Mouse (Mus musculus): ENCODE data around the gene Rnaseh2a. TPM values are rescaled to one million over a fixed set of nuclear protein-coding genes. Genes with fewer than 3 reads are reported as not detected.
A peak's percentile ranks its signal among the peaks of the same experiment; 100 is the strongest.

Gene Rnaseh2a
- total and polyA plus RNA-seq, 3 experiments, result 105 to 109 TPM; not detected in 1

GRCm38 (mm10) chr8:84985684-84986378 is 16.3 kb upstream of the Rnaseh2a start (continued):
- TF ChIP-seq GABPA (IDR thresholded peaks at IDR 0.05; ENCODE audit: low read depth, low read length) (no peak), ZMIZ1 (IDR thresholded peaks at IDR 0.05; ENCODE audit: low read depth, low read length) (0 out of 2 replicates have a peak, but pooled peaks have one; percentile 44), BHLHE40 (IDR thresholded peaks at IDR 0.05; ENCODE audit: borderline replicate concordance, low read depth, low read length) (0 out of 2 replicates have a peak, but pooled peaks have one; percentile 18), MAZ (IDR thresholded peaks at IDR 0.05; ENCODE audit: low read depth, low read length) (peak; percentile 89), CTCF (IDR thresholded peaks at IDR 0.05 in 2 of 3, conservative IDR thresholded peaks at IDR 0.05 in 1 of 3; ENCODE audit: control insufficient read depth in 1 of 3, insufficient read depth in 1 of 3, low read depth in 2 of 3, low read length in 3 of 3, poor library complexity in 1 of 3, severe bottlenecking in 1 of 3) (no peak), GATA1 (IDR thresholded peaks at IDR 0.05; ENCODE audit: low read depth, low read length) (no peak), SIN3A (IDR thresholded peaks at IDR 0.05; ENCODE audit: low read length) (peak; percentile 89), CHD1 (IDR thresholded peaks at IDR 0.05; ENCODE audit: low read depth, low read length) (no peak), ELF1 (IDR thresholded peaks at IDR 0.05; ENCODE audit: low read depth, low read length) (peak; percentile 43; the same call in 1 of the 2 replicates), MXI1 (IDR thresholded peaks at IDR 0.05; ENCODE audit: low read depth, low read length) (peak; percentile 96), TBP (IDR thresholded peaks at IDR 0.05; ENCODE audit: low read depth, low read length) (no peak; the same call in 1 of the 2 replicates), MEF2A (IDR thresholded peaks at IDR 0.05; ENCODE audit: extremely low read depth, insufficient replicate concordance, low read depth, low read length, poor library complexity, severe bottlenecking) (0 out of 2 replicates have a peak, but pooled peaks have one; percentile 26), UBTF (IDR thresholded peaks at IDR 0.05; ENCODE audit: borderline replicate concordance, insufficient read depth, low read depth, low read length) (no peak), SMC3 (IDR thresholded peaks at IDR 0.05; ENCODE audit: low read depth, low read length) (no peak), HCFC1 (IDR thresholded peaks at IDR 0.05; ENCODE audit: low read depth, low read length) (peak; percentile 27), RCOR1 (IDR thresholded peaks at IDR 0.05; ENCODE audit: low read depth, low read length) (no peak), POLR2A (IDR thresholded peaks at IDR 0.05; ENCODE audit: control insufficient read depth in 1 of 2, insufficient read depth in 1 of 2, low read depth in 1 of 2, low read length in 2 of 2, poor library complexity in 1 of 2) (peak; percentile 18 to 70), ETS1 (IDR thresholded peaks at IDR 0.05; ENCODE audit: low read depth, low read length) (peak; percentile 46; the same call in 1 of the 2 replicates), KAT2A (conservative IDR thresholded peaks at IDR 0.05; ENCODE audit: low read depth, low read length) (no peak; the same call in 1 of the 2 replicates)

GRCm38 (mm10) chr8:84985049-84985683 is 15.6 kb upstream of the Rnaseh2a start:
- H3K4me1 ChIP-seq (ENCODE audit: control insufficient read depth in 1 of 2, insufficient read depth in 2 of 2, low read length in 2 of 2), result peaks cover 11 to 61% of the 10 kb centered on the region in 2 experiments
- H3K79me2 ChIP-seq (ENCODE audit: control insufficient read depth, insufficient read depth, low read length, poor library complexity), result peaks cover 6% of the 10 kb centered on the region; the same call in 1 of the 2 replicates
- no peaks in the 10 kb centered on the region for H3K9me3 ChIP-seq (replicated peaks; ENCODE audit: insufficient read depth, low read length)
- peak overlapping the region; percentile 61 to 65 for H3K4me3 ChIP-seq (ENCODE audit: control insufficient read depth in 1 of 2, insufficient read depth in 1 of 2, low read depth in 2 of 2, low read length in 2 of 2)
- peak overlapping the region; percentile 91 for H3K27ac ChIP-seq (ENCODE audit: control insufficient read depth, low read depth, low read length)
- 0 out of 2 replicates have a peak, but pooled peaks have one; percentile 11 for TF ChIP-seq BHLHE40 (IDR thresholded peaks at IDR 0.05; ENCODE audit: borderline replicate concordance, low read depth, low read length)
- no peak for TF ChIP-seq KAT2A (conservative IDR thresholded peaks at IDR 0.05; ENCODE audit: low read depth, low read length)
- TF ChIP-seq POLR2A (IDR thresholded peaks at IDR 0.05; ENCODE audit: control insufficient read depth in 1 of 2, insufficient read depth in 1 of 2, low read depth in 1 of 2, low read length in 2 of 2, poor library complexity in 1 of 2), result no peak; a peak in 1 of 4 replicates
- no peak for TF ChIP-seq ELF1 (IDR thresholded peaks at IDR 0.05; ENCODE audit: low read depth, low read length)
- no peak for TF ChIP-seq MAFK (IDR thresholded peaks at IDR 0.05; ENCODE audit: borderline replicate concordance, low read depth, low read length)
- no peak for TF ChIP-seq TAL1 (IDR thresholded peaks at IDR 0.05; ENCODE audit: low read length)
- no peak for TF ChIP-seq JUND (IDR thresholded peaks at IDR 0.05; ENCODE audit: low read depth, low read length)
- no peak for TF ChIP-seq TCF12 (IDR thresholded peaks at IDR 0.05; ENCODE audit: low read depth, low read length)
- TF ChIP-seq MYC (IDR thresholded peaks at IDR 0.05; ENCODE audit: low read depth, low read length), result no peak
- TF ChIP-seq TBP (IDR thresholded peaks at IDR 0.05; ENCODE audit: low read depth, low read length), result peak; percentile 59; the same call in 1 of the 2 replicates
- TF ChIP-seq ZC3H11A (IDR thresholded peaks at IDR 0.05; ENCODE audit: low read depth, low read length), result no peak
- no peak for TF ChIP-seq MYB (IDR thresholded peaks at IDR 0.05; ENCODE audit: low read depth, low read length)
- TF ChIP-seq USF1 (IDR thresholded peaks at IDR 0.05; ENCODE audit: low read depth, low read length), result no peak
- TF ChIP-seq ZMIZ1 (IDR thresholded peaks at IDR 0.05; ENCODE audit: low read depth, low read length), result no peak
- no peak for TF ChIP-seq GABPA (IDR thresholded peaks at IDR 0.05; ENCODE audit: low read depth, low read length)
- H3K36me3 ChIP-seq (ENCODE audit: control insufficient read depth in 1 of 2, insufficient read depth in 2 of 2, low read length in 2 of 2), result peaks cover 0 to 50% of the 10 kb centered on the region in 2 experiments; a peak in 2 of 4 replicates
- DNase-seq (ENCODE audit: low read depth, low spot score), result peak; percentile 70
- no peaks in the 10 kb centered on the region for H3K27me3 ChIP-seq (ENCODE audit: control insufficient read depth in 1 of 2, insufficient read depth in 2 of 2, low read length in 2 of 2)
- peak overlapping the region; percentile 88 for H3K9ac ChIP-seq (ENCODE audit: control insufficient read depth, low read depth, low read length, poor library complexity, severe bottlenecking)

All from MEL (cell line).